Mouse (Mus musculus) Patski (cell line): ENCODE results near the gene Flt3. TPM values are rescaled to one million over a fixed set of nuclear protein-coding genes. Genes with fewer than 3 reads are reported as not detected.

ENCODE experiments used
- ATAC-seq: fragments of 100-300 bp; one replicate; pipeline ENCODE4 v1.8.0; 2021
- CTCF ChIA-PET: fragments of 350-600 bp; sonication (Branson Sonifier 250); formaldehyde crosslinking; loops from one replicate; lab custom pipeline; 2022; ENCODE audit warnings: inconsistent platforms; lab: Charles Lee
- POLR2A ChIA-PET: fragments of 350-600 bp; sonication (Branson Sonifier 250); formaldehyde crosslinking; loops from one replicate; lab custom pipeline; 2022; ENCODE audit warnings: antibody characterized with exemption, inconsistent platforms; lab: Charles Lee
- DNase-seq: peaks from one replicate; pipeline ENCODE4 v3.0.0-alpha.2; 2011; ENCODE audit warnings: low read depth, low spot score
- H3K27me3 ChIP-seq: fragments of 371-371 bp; one replicate; pipeline ENCODE4 v1.5.1; 2021
- CTCF ChIP-seq: fragments of 100-300 bp; IDR thresholded peaks from one replicate; pipeline ENCODE4 v1.5.1; 2021
- in situ Hi-C: fragments of 300-500 bp; cut with MboI; formaldehyde crosslinking; loops from 3 replicates; pipeline ENCODE4 v1.11.1; 2018; ENCODE audit warnings: low pct_unique_long_range_greater_than_20kb, mixed read lengths
- polyA plus RNA-seq: library from polyadenylated mRNA; unstranded; gene quantifications from one replicate; pipeline ENCODE4 v1.2.3, GENCODE M21; 2021

Gene Flt3
- polyA plus RNA-seq, 1 experiment from 2014 or later, result 0.30 TPM

DNA sequence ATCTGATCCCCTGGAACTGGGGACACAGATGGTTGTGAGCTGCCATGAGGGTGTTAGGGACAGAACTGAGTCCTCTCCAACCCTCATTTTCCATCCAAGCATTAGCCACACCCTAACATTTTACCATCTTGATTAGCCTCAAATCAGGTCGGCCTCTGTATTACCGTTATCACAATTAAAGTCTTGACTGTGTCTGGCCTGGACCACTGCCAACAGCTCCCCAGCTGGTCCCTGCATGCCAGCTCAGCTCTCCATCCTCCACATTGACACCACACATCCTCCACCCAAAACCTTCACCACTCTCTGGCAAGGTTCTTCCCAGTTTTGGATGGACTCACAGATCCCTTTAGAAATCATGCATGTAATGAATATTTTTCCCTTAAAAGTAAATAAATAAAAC is 9.5 kb downstream of the Flt3 start:
- ChIA-PET CTCF (no interaction called here), POLR2A (no interaction called here)
- DNase-seq, result no peak
- H3K27me3 ChIP-seq, result no peaks in the 10 kb centered on the region
- ATAC-seq, result no peak
- no peak for TF ChIP-seq CTCF
- in situ Hi-C loops, result no loop called here

DNA sequence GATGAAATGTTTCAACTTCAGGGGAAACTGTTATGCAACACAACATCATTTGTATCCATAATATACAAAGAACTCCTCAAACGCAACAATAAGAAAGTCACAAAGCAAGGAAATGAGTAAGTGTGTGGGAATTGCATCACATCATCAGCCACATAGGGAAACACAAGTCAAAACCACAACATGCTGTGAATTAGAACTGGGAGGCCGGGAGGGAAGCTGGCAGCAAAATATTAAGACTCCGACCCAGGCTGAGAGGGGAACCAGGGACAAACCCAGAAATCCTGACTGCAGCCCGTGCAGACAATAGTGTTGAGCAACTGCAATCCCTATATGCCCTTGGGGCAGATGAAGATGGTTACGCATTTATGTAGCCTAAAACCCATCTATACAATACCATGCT is 11.2 kb downstream of the Flt3 start:
- TF ChIP-seq CTCF, result no peak
- POLR2A ChIA-PET, result no interaction called here

DNA sequence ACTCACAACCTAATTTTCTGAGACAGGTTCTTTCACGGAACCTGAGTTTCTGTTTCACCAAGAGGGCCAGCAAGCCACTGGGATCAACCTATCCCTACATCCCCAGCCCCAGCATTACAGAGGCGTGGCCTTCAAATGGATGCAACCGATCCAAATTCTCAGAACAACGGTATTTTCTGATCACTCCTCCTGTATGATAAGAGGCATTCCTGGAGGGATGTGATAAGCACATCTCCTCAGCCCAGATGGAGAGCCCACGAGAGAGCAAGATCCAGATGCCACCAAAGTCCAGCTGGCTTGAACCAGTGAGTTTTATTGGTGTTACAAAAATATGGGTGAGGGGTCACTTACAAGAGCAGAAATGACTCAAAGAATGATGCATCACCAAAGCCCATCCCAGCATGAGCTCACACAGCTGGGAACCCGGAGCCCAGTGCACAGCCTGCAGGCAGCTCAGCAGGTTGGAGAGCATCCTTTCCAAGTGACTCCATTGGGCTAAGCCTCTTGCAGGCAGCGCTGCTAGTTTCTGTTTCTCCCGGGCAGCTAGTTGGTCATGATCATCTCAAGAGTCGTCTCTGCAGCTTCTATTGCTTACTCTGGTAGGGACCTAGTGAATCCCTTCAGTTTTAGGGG is 11.8 kb downstream of the Flt3 start:
- TF ChIP-seq CTCF, result no peak
- ChIA-PET POLR2A (no interaction called here), CTCF (interaction anchor here (1.8 kb wide), 1 partner anchor 9 kb away, joined by 6 read pairs; no protein-coding TSS in a partner anchor)
- no peaks in the 10 kb centered on the region for H3K27me3 ChIP-seq
- in situ Hi-C loops, result no loop called here
- DNase-seq, result no peak
- ATAC-seq, result no peak

More for the DNA sequence above, 11.2 kb downstream of the Flt3 start:
- in situ Hi-C loops, result no loop called here
- no peak for ATAC-seq
- DNase-seq, result peak; percentile 13
- no peaks in the 10 kb centered on the region for H3K27me3 ChIP-seq
- CTCF ChIA-PET, result interaction anchor here (1.8 kb wide), 1 partner anchor 8 kb away, joined by 6 read pairs; no protein-coding TSS in a partner anchor

DNA sequence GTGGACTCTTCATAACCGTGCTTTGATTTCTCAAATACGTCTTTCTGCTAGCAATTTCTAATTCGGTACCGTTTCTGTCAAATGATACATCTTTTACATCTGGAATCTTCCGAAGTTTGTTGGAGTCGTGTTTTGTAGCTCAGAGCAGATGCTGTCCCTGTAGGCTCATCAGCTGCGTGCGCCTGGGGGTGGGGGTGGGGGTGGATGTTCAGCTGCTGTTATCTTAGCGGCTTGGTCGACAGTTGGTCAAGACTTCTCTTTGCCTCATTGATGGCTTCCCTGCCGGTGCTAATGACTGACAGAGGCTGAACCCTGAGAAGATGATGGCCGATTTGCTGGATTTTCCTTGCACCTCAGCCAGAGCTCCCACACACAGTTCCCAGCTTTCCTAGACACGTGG is 13.4 kb downstream of the Flt3 start:
- DNase-seq (no peak), ATAC-seq (no peak)
- no peak for TF ChIP-seq CTCF
- H3K27me3 ChIP-seq, result no peaks in the 10 kb centered on the region
- ChIA-PET POLR2A (no interaction called here), CTCF (interaction anchor here (1.3 kb wide), 1 partner anchor 15 kb away, joined by 4 read pairs; no protein-coding TSS in a partner anchor)
- in situ Hi-C loops, result no loop called here

DNA sequence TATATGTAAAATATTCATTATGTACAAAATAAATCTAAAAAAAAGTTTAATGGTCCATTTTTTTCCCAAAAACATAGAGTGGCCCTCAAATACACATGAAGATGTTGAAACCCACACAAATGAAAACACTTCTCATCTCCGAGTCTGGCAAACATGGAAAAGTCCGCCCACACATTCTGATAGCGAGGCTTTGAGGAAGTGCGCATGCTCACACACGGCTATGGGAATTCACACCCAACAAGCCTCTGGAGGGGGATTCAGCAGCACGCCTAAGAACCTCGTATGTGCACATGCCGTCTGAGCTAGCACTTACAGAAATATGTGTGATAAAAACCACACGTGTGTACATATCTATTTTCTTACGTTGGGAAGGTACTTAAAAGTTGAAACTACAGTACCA is 18.9 kb downstream of the Flt3 start:
- ChIA-PET POLR2A (no interaction called here), CTCF (no interaction called here)
- DNase-seq (no peak), ATAC-seq (no peak)
- in situ Hi-C loops, result no loop called here
- no peaks in the 10 kb centered on the region for H3K27me3 ChIP-seq
- no peak for TF ChIP-seq CTCF

DNA sequence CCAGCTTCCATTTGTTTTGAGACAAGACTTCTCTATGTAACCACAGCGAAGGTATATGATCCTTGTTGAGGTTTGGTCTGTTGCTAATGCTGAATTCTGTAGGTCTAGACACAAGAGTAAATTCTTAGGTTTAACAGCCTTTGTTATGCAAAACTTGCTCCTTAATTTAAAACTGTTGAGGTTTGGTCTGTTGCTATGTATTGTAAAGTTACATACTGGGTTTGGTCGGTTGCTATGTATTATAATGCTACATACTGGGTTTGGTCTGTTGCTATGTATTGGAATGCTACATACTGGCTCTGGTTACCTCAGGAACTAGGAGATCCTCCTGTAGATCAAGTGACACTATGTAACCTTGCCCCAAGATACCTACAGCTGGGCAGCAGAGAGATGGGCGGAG is 20.8 kb downstream of the Flt3 start:
- ATAC-seq (no peak), DNase-seq (no peak)
- ChIA-PET CTCF (interaction anchor here (1.9 kb wide), 1 partner anchor 9 kb away, joined by 5 read pairs; no protein-coding TSS in a partner anchor), POLR2A (no interaction called here)
- in situ Hi-C loops, result no loop called here
- TF ChIP-seq CTCF, result no peak
- no peaks in the 10 kb centered on the region for H3K27me3 ChIP-seq

DNA sequence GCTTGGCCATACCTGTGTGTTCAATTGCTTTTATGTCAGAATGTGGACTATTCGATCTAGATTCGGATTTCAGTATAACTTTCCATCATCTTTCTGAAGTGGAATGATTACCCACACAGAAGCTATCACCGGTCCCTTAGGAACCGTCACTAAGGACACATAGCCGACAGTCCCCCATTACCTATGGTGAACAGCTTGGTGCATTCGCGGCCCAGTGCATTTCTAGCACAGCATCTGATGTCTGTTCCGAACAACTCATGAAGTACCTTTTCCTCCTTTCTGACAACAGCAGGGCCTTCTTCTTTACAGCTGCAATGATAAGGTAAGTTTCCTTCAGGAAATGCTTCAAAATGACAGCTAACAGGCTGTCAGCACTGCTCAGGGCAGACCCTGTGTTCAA is 30.0 kb downstream of the Flt3 start:
- no peak for DNase-seq
- ChIA-PET POLR2A (no interaction called here), CTCF (interaction anchor here (1.0 kb wide), 1 partner anchor 9 kb away, joined by 5 read pairs; no protein-coding TSS in a partner anchor)
- no peak for ATAC-seq
- peaks cover 6% of the 10 kb centered on the region for H3K27me3 ChIP-seq
- in situ Hi-C loops, result no loop called here
- TF ChIP-seq CTCF, result no peak

DNA sequence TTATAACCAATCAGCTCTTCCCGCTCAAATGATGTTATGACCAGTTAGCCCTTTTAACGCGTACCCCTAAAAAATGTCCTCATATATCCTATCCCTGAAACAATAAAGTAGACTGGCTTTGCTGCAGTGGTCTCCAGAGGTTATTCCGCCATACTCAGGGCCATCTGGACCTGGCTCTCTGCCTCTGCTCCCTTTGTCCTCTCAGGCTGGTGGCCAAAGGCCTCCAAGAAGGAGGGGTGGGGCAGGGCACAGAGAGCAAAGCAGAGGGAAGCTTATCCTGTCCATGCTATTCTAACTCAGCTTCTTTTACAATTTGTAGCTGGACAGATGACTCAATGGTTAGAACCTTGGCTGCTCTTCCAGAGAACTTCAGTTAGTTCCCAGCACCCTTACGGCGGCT is 32.1 kb downstream of the Flt3 start:
- in situ Hi-C loops, result no loop called here
- DNase-seq, result no peak

DNA sequence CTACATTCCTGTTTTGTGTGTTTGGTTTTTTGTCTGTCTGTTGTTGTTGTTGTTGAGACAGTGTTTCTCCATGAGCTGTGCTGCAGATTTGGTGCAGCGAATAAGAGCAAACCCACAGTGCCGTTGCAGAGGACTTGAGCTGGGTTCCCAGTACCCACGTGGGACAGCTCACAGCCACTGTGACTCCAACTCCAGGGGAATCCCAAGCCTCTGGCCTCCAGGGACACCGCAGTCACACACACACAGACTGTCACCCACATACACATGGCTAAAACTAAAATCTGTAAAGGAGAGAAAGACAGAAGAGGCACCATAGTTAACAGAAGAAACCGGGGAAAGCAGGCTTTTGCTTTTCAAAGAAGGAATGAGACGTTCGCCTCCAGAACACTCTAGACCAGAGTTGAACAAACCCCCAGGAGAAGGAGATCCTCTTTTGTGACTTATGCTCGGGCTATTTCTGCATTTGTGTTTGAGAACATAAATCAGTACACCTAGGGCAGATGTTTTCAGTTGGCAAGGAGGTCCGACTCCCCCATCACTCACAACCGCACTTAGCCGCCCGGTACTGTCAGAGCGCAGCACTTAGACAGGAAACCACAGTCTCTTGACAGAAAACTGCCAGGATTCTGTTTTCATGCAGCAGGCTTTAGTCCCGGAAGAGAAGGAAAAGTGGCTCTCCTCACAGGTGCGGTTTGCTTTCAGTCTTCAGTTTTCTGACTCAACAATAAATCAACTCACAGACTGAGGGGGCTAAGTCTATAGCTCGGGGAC is 34.1 kb downstream of the Flt3 start:
- no peak for TF ChIP-seq CTCF
- H3K27me3 ChIP-seq, result peaks cover under 1% of the 10 kb centered on the region
- DNase-seq (no peak), ATAC-seq (no peak)
- in situ Hi-C loops, result no loop called here
- ChIA-PET CTCF (no interaction called here), POLR2A (no interaction called here)

More for the DNA sequence above, 32.1 kb downstream of the Flt3 start:
- no peak for TF ChIP-seq CTCF
- no peak for ATAC-seq
- POLR2A ChIA-PET, result no interaction called here
- peaks cover 6% of the 10 kb centered on the region for H3K27me3 ChIP-seq
- CTCF ChIA-PET, result interaction anchor here (1.4 to 1.7 kb wide), 2 partner anchors 9 to 11 kb away, joined by 3 to 4 read pairs; no protein-coding TSS in a partner anchor

DNA sequence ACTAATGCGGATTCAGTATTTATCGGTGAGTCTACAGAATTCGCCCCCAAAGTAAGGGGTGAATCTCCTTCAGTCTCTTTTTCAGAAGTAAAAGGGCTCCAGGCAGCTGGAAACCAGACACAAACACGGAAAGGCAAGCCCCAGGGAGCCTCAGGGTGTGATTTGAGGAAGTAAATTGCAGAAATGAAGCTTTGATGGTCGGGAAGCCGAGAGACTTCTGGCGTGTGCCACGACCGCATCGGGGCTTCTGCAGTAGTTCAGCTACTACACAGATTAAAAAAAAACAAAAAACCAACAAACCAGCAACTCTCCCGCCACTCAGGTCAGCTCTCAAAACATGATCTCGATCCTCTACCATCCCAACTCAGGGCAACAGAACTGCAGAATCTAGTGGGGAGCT is 37.2 kb downstream of the Flt3 start:
- no peaks in the 10 kb centered on the region for H3K27me3 ChIP-seq
- ATAC-seq (no peak), DNase-seq (no peak)
- in situ Hi-C loops, result no loop called here
- no peak for TF ChIP-seq CTCF
- ChIA-PET POLR2A (no interaction called here), CTCF (interaction anchor here (1.1 to 1.4 kb wide), 2 partner anchors 24 to 39 kb away, joined by 3 read pairs; no protein-coding TSS in a partner anchor)

DNA sequence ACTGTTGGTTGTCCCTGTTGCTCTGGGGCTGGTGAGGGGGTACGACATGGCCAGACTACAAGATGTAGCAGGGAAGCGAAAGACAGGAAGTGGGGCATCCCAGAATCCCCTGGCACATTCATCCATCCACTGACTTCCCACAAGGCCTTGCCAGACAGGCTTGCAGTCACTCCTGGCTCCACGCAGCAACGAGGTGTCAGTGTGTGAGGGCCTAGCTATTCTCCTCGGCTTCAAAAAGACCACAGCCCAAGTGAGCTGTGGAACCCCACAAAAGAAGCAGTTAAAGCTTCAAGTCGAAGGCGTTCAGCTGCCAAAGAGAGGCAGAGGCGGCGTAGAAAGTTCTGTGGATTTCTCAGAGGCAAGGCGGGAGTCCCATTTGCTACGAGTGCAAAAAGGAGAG is 41.8 kb downstream of the Flt3 start:
- no peak for DNase-seq
- in situ Hi-C loops, result no loop called here
- no peak for TF ChIP-seq CTCF
- ChIA-PET CTCF (interaction anchor here (1.0 to 1.5 kb wide), 2 partner anchors 10 to 12 kb away, joined by 3 read pairs; no protein-coding TSS in a partner anchor), POLR2A (no interaction called here)
- H3K27me3 ChIP-seq, result no peaks in the 10 kb centered on the region
- ATAC-seq, result no peak
